Mouse (Mus musculus) megakaryocyte, embryonic 14.5 days (primary cell): ENCODE measurements around the gene Cfap73.

ENCODE experiments used
- FLI1 ChIP-seq: IDR thresholded peaks from 2 replicates; pipeline ENCODE4 v1.6.1; 2012; ENCODE audit warnings: low read length, inconsistent platforms, mixed read lengths
- GATA1 ChIP-seq: IDR thresholded peaks from 3 replicates; pipeline ENCODE4 v1.6.1; 2012; ENCODE audit warnings: mixed read lengths, low read length, inconsistent platforms, borderline replicate concordance

DNA sequence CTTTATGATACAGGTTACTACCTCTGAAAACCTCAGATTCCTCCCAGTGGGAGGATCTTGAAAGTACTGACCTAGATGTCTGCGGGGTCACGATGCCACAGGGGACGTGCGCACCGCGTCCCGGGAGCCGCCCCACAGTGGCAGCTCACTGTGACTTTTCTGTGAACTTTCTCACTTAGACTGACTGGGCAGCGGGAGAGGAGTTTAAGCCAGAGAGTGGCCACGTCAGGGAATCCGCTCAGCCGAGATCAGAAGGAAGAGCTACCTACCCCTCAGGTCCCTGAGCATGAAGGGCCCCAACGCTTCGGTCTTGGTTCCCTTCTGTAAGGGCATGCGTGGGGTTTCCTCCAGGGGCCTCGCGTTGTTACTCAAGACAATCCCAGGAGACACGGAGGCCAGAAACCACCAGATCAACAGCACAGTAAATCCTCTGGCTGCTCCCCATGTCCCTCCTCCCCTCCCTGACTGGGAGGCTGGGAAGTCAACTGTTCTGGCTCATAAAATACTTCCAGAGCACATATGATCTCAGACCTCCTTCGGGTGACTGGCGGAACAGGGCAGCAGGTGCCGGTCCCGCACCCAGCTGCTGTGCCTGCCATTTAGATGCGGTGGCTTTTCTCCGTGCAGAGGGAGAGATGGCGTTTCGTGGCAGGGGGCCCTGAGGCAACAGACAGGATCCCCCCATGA lies 54.7 kb downstream of the Cfap73 start:
- TF ChIP-seq GATA1 = no peak
- no peak for TF ChIP-seq FLI1
